Mouse (Mus musculus): ENCODE results near the gene Prickle1. TPM values are rescaled to one million over a fixed set of nuclear protein-coding genes. Genes with fewer than 3 reads are reported as not detected.

Prickle1 gene
- polyA plus RNA-seq, 1 experiment from 2014 or later = 15.7 TPM

DNA sequence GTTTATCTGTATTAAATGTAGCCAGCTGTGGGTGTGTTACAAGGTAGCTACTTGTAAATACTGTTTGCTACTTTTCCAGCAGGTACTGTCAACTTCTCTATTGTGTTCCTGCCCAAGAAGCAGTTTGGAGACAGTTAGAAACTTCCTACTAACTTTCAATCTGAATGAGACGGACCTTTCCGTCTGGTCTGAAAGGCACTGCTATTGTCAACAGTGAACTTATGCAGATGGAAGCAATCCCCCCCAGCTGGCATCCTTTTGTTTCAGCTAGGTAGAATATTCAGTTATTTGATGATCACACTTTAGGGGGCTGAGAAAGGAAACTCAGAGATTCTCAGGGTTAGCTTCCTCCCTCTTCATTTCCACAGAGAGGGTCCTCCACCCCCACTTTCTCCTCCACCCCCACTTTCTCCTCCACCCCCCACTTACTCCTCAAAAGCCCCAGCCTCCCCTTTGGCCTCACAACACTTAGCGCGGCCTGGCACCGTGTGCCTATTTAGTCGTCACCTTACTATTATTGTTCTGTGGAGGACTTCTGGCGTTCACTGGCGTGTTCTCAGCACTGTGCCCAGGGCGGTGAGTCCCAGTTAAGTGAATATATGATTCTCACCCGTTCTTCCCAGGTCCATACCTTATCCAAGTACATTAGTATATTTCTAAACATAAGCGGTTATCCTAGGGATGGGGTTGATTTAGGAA, 74.5 kb downstream of the Prickle1 start:
- in situ Hi-C loops (cut with MboI; ENCODE audit: low pct_unique_long_range_greater_than_20kb) = no loop called here
- DNase-seq (ENCODE audit: low read depth, low spot score) (no peak), ATAC-seq (no peak)
- TF ChIP-seq CTCF (IDR thresholded peaks at IDR 0.05) = no peak
- POLR2A ChIA-PET = no interaction called here
- H3K27me3 ChIP-seq = no peaks in the 10 kb centered on the region
- CTCF ChIA-PET = interaction anchor here (1.8 kb wide), 1 partner anchor 14 kb away, joined by 5 read pairs; no protein-coding TSS in a partner anchor

DNA sequence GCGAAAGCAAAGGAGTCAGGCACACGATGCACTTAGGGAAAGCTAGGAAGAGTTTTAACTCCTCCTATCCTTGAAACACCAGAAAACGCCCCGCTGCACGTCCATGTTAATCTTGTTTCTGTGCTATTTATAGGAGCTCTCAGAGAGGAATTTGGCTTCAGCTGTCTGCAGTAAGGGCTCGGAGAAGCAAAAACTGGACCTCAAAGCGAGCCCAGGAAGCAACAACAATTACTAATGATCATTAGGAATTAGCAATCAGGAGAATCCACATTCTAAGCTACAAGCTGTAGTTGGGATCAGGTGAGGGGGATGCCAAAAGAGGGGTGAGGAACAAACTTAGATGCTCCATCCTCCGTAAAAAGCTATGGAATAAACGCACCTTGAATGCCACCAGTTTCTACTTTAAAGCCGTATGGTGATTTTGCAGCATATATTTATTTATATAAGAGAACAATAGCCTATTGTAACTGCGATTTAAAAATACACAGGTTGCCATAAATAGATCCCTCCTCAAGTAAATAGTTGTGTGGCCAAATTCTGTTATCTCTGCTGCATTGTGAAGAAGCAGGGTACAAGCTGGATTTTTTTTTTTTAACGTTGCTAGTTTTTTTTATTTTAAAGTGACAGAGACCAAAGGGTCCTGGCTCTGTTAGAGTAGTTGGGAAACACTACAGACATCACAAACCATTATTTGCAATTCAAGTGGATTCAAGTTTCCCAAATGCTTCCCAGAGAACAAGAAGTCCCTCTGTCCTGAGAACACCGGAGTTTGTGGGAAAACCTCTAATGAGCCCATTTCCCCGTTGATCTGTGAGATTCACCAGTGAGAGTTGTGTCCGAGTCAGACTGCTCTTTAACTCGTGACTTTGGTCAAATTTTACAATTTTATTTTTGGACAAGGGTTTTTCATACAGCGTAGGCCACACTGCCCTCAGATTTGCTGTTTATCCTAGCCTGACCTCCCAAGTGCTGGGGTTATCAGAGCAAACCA, 75.6 kb downstream of the Prickle1 start:
- no peak for TF ChIP-seq CTCF (IDR thresholded peaks at IDR 0.05)
- ChIA-PET POLR2A (interaction anchor here (1.0 to 1.3 kb wide), 2 partner anchors 12 to 27 kb away, joined by 3 read pairs; no protein-coding TSS in a partner anchor), CTCF (interaction anchor here (0.8 to 2.5 kb wide), 4 partner anchors 7 to 65 kb away, joined by 3 to 7 read pairs (median 4); no protein-coding TSS in a partner anchor)
- peak; percentile 34 for ATAC-seq
- DNase-seq (ENCODE audit: low read depth, low spot score) = no peak
- no peaks in the 10 kb centered on the region for H3K27me3 ChIP-seq
- in situ Hi-C loops (cut with MboI; ENCODE audit: low pct_unique_long_range_greater_than_20kb) = loop anchor here (10.0 kb wide), 2 partner anchors 195 to 695 kb away; no protein-coding TSS in a partner anchor

DNA sequence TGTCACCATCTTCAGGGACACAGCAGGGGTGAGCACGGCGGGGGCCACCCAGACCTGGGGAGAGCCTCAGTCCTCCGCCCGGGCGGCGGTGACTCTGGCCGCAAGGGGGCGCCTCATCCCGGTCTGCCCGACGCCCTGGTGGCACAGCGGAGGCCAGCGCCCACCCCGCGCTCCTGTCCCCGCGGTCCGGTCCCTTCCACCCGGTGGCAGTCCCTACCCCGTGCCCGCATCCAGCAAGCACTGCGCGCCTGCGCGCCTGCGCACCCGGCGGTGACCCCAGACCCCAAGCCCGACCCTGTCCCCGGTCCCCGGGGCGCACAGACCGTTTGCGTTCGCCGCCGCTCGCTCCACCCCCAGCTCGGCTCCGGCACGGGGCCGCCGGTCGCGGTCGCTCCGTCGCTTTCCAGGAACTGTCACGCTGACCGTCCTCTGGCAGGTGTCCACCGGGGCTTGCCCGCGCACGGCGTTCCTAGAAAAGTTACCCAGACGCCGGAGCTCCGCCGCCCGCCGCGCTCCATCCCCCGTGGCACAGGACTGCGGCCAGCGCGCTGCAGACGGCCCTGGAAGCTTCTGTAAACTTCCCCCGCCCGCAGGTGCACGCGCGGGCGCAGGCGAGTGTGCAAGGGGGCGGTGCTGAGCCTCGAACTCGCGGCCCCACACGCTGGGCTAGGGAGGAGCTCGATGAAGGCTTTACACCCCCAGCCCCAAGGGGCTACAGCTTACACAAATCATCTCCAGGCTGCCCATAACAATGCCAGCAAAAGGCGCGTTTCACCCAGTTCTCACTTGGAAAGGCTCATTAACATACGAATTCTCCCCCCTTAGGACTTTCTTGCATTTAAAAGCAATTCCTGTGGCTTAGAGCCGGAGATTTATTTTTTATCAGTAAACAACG, 76.5 kb downstream of the Prickle1 start:
- CTCF ChIA-PET = interaction anchor here (0.8 to 2.5 kb wide), 8 partner anchors 8 to 696 kb away, joined by 3 to 7 read pairs (median 5); no protein-coding TSS in a partner anchor

DNA sequence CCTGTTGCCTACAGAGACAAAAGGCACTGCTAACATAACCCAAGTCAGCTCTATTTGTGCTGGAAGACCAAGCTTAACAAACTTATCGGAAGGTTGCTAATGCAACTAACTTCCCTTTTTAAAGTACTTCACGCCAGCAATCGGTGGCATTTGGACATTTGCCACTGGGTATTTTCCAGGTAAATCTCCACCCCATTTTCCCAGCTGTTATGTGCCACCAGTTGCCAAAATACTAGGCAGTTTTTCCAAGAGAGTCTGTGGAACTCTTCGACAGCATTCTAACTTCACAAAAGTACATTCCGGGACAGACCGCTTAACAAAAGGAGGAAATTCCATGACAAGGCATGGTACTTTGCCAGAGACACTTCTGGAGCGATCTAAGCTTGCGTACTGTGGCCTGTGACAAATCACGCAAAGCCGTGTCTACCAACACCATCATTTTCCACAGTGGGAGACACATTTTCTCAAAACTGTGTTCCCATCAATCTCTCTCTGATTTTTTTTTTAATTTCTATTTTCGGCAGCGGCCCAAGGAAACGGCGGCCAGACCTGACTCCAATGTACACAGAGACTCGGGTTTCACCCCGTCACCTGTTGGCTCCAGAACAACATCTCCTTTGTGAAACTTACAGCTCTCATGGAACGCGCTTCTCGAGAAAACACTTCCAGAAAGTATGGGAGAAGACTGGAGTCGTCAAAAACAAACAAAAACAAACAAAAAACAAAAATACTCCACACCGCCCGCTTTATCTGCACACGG, 77.4 kb downstream of the Prickle1 start:
- no peak for TF ChIP-seq CTCF (IDR thresholded peaks at IDR 0.05)
- in situ Hi-C loops (cut with MboI; ENCODE audit: low pct_unique_long_range_greater_than_20kb) = loop anchor here (10.0 kb wide), 2 partner anchors 196 to 696 kb away; no protein-coding TSS in a partner anchor
- ChIA-PET CTCF (interaction anchor here (1.0 to 2.5 kb wide), 6 partner anchors 15 to 697 kb away, joined by 3 to 7 read pairs (median 5); no protein-coding TSS in a partner anchor), POLR2A (no interaction called here)
- DNase-seq (ENCODE audit: low read depth, low spot score) (no peak), ATAC-seq (no peak)
- no peaks in the 10 kb centered on the region for H3K27me3 ChIP-seq

More for the DNA sequence above, 76.5 kb downstream of the Prickle1 start:
- DNase-seq (ENCODE audit: low read depth, low spot score) (no peak), ATAC-seq (peak; percentile 86)
- in situ Hi-C loops (cut with MboI; ENCODE audit: low pct_unique_long_range_greater_than_20kb) = loop anchor here (10.0 kb wide), 2 partner anchors 196 to 696 kb away; no protein-coding TSS in a partner anchor
- POLR2A ChIA-PET = interaction anchor here (1.0 to 1.3 kb wide), 2 partner anchors 11 to 26 kb away, joined by 3 read pairs; no protein-coding TSS in a partner anchor
- peak; percentile 100 for TF ChIP-seq CTCF (IDR thresholded peaks at IDR 0.05)
- H3K27me3 ChIP-seq = no peaks in the 10 kb centered on the region

DNA sequence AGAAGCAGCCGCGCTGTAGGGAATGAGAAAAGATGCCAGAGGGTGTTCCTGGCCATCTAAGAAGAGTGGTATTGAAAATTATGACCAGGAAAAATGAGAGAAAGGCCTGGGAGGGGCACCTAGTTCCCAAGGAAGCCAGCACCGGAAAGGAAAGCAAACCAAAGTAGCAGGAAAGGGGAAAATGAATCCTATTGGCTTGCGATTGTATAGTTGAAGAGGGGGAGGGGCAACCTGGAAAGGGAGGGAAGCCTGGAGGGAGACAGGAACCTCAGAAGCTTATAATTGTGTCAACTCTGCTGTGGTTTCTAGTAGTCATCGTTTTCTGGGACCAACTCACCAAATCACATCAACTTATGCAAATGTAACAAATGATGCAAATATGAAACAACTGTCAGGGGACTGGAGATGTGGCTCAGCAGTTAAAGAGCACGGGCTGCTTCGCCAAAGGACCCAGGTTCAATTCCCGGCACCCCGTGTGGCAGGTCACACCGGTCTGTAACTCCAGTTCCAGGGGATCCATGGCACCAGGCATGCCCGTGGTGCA, 78.6 kb downstream of the Prickle1 start:
- no peak for DNase-seq (ENCODE audit: low read depth, low spot score)
- ChIA-PET CTCF (interaction anchor here (1.0 to 1.9 kb wide), 2 partner anchors 17 to 698 kb away, joined by 3 to 7 read pairs; no protein-coding TSS in a partner anchor), POLR2A (no interaction called here)
- no peak for TF ChIP-seq CTCF (IDR thresholded peaks at IDR 0.05)
- in situ Hi-C loops (cut with MboI; ENCODE audit: low pct_unique_long_range_greater_than_20kb) = loop anchor here (10.0 kb wide), 2 partner anchors 198 to 698 kb away; no protein-coding TSS in a partner anchor
- ATAC-seq = no peak
- H3K27me3 ChIP-seq = no peaks in the 10 kb centered on the region

DNA sequence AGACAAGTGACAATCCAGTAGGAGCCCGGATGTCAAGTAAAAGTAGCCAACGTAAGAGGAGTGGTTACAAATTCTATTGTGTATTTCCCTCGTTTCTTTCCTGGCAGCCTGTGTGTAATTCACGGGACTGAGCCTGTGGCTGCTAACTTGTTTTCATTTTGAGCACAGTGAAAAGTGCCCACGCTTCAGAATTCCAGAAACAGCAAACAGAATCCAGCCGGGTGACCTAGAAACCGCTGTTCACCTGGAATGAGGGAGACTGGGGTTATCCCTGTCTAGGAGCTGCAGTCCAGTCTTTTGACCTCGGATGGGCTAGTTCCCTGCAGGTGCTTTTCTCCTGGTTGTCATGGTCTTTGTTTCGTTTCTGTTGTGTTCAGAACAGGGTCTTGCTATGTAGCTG, 80.4 kb downstream of the Prickle1 start:
- ChIA-PET POLR2A (no interaction called here), CTCF (no interaction called here)
- no peak for TF ChIP-seq CTCF (IDR thresholded peaks at IDR 0.05)
- ATAC-seq = no peak
- DNase-seq (ENCODE audit: low read depth, low spot score) = no peak
- no peaks in the 10 kb centered on the region for H3K27me3 ChIP-seq
- in situ Hi-C loops (cut with MboI; ENCODE audit: low pct_unique_long_range_greater_than_20kb) = loop anchor here (10.0 kb wide), 2 partner anchors 199 to 699 kb away; no protein-coding TSS in a partner anchor

DNA sequence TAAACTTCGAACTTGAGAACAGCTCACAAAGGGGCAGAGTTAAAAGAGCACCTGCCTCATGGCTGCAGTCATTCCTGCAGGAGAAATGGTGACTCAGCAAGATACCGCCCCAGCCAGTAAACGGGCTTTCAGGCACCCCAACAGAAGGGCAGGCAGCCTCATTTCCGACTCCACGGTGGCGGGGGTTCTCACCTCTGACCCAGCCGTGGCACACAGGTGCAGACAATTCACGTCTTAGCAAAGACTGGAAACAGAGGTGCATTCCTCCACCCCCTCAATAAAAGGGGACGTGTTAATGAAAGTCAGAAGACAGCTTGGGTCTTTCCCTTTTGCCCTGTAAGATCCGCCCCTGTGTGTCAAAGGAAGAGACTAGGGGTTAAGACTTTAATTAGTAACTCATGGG, 81.8 kb downstream of the Prickle1 start:
- ChIA-PET CTCF (no interaction called here), POLR2A (no interaction called here)
- in situ Hi-C loops (cut with MboI; ENCODE audit: low pct_unique_long_range_greater_than_20kb) = loop anchor here (10.0 kb wide), 2 partner anchors 201 to 701 kb away; no protein-coding TSS in a partner anchor
- ATAC-seq (peak; percentile 61), DNase-seq (ENCODE audit: low read depth, low spot score) (no peak)
- H3K27me3 ChIP-seq = no peaks in the 10 kb centered on the region
- TF ChIP-seq CTCF (IDR thresholded peaks at IDR 0.05) = no peak

DNA sequence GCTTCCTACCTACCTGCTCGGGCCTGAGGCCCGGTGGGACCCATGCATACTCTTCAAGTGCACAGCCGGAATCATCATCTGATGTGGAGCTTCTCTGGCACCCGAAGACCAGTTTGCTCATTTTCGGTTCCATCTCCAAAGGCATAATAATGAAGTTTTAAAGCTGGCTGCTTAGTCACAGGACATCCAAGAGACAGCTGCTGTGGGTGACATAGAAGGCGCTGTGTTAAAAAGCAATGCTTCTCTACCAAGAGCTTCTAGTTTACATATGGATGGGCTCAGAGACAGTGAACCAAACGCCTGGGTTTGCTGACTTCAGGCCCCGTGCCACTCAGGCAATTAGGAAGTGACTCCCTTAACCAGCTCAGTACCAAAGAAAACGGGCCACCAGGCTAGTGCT, 83.3 kb downstream of the Prickle1 start:
- no peaks in the 10 kb centered on the region for H3K27me3 ChIP-seq
- in situ Hi-C loops (cut with MboI; ENCODE audit: low pct_unique_long_range_greater_than_20kb) = loop anchor here (10.0 kb wide), 2 partner anchors 202 to 702 kb away; no protein-coding TSS in a partner anchor
- no peak for DNase-seq (ENCODE audit: low read depth, low spot score)
- ATAC-seq = no peak
- no peak for TF ChIP-seq CTCF (IDR thresholded peaks at IDR 0.05)
- CTCF ChIA-PET = no interaction called here
- POLR2A ChIA-PET = no interaction called here

All from Patski (cell line).